Mouse (Mus musculus): ENCODE results near the gene Wwc2. TPM values are rescaled to one million over a fixed set of nuclear protein-coding genes. Genes with fewer than 3 reads are reported as not detected.
A peak's percentile ranks its signal among the peaks of the same experiment; 100 is the strongest.

Wwc2 gene
- total and polyA plus RNA-seq, 2 experiments from 2014 or later = 5.3 to 11.2 TPM

- Histone ChIP-seq H3K4me2 (ENCODE audit: low read depth, low read length) (0 out of 2 replicates have a peak overlapping the region, but pooled peaks have one; percentile 30), H3K27ac (no peak overlapping the region), H3K9ac (replicated peaks; ENCODE audit: low read length) (no peak overlapping the region), H3K4me1 (ENCODE audit: insufficient read depth, low read length) (no peaks in the 10 kb centered on the region; the same call in 1 of the 2 replicates), H3K27me3 (ENCODE audit: insufficient read depth, low read length) (no peaks in the 10 kb centered on the region), H3K36me3 (ENCODE audit: insufficient read depth, low read length) (no peaks in the 10 kb centered on the region), H3K9me3 (ENCODE audit: low read length) (no peaks in the 10 kb centered on the region), H3K4me3 (ENCODE audit: low read length) (no peak overlapping the region)
- ATAC-seq (no peak), DNase-seq (ENCODE audit: low spot score) (no peak)
- no peak for TF ChIP-seq CTCF (IDR thresholded peaks at IDR 0.05; ENCODE audit: low read depth)
Measured at GRCm38 (mm10) chr8:47985243-47985642, 5.5 kb downstream of the Wwc2 start.

- 81% methylated on average over 6 of the region's 6 CpGs for WGBS
- Histone ChIP-seq H3K4me2 (ENCODE audit: low read depth, low read length) (no peak overlapping the region), H3K36me3 (ENCODE audit: insufficient read depth, low read length) (no peaks in the 10 kb centered on the region), H3K4me1 (ENCODE audit: insufficient read depth, low read length) (no peaks in the 10 kb centered on the region), H3K27me3 (ENCODE audit: insufficient read depth, low read length) (no peaks in the 10 kb centered on the region), H3K4me3 (ENCODE audit: low read length) (no peak overlapping the region), H3K27ac (no peak overlapping the region), H3K9me3 (ENCODE audit: low read length) (no peaks in the 10 kb centered on the region), H3K9ac (replicated peaks; ENCODE audit: low read length) (no peak overlapping the region)
- ATAC-seq (no peak), DNase-seq (ENCODE audit: low spot score) (no peak)
- TF ChIP-seq CTCF (IDR thresholded peaks at IDR 0.05; ENCODE audit: low read depth) = no peak
Measured at GRCm38 (mm10) chr8:47981075-47981474, 9.6 kb downstream of the Wwc2 start.

GRCm38 (mm10) chr8:47979876-47980275, 10.8 kb downstream of the Wwc2 start:
- Histone ChIP-seq H3K27ac (no peak overlapping the region), H3K4me2 (ENCODE audit: low read depth, low read length) (no peak overlapping the region), H3K9ac (replicated peaks; ENCODE audit: low read length) (no peak overlapping the region), H3K36me3 (ENCODE audit: insufficient read depth, low read length) (no peaks in the 10 kb centered on the region), H3K4me3 (ENCODE audit: low read length) (no peak overlapping the region), H3K4me1 (ENCODE audit: insufficient read depth, low read length) (0 out of 2 replicates have a peak, but pooled peaks cover 5% of the 10 kb centered on the region), H3K9me3 (ENCODE audit: low read length) (no peaks in the 10 kb centered on the region), H3K27me3 (ENCODE audit: insufficient read depth, low read length) (no peaks in the 10 kb centered on the region)
- ATAC-seq (no peak), DNase-seq (ENCODE audit: low spot score) (no peak)
- TF ChIP-seq CTCF (IDR thresholded peaks at IDR 0.05; ENCODE audit: low read depth) = no peak
- whole genome bisulfite sequencing = 88% methylated on average over 8 of the region's 8 CpGs

GRCm38 (mm10) chr8:47978755-47979154, 12.0 kb downstream of the Wwc2 start:
- no peak overlapping the region for H3K27ac ChIP-seq
- no peak overlapping the region for H3K9ac ChIP-seq (replicated peaks; ENCODE audit: low read length)
- TF ChIP-seq CTCF (IDR thresholded peaks at IDR 0.05; ENCODE audit: low read depth) = peak; percentile 69
- WGBS = 80% methylated on average over 6 of the region's 6 CpGs
- DNase-seq (ENCODE audit: low spot score) (no peak), ATAC-seq (no peak)
- no peaks in the 10 kb centered on the region for H3K27me3 ChIP-seq (ENCODE audit: insufficient read depth, low read length)
- 0 out of 2 replicates have a peak, but pooled peaks cover 5% of the 10 kb centered on the region for H3K4me1 ChIP-seq (ENCODE audit: insufficient read depth, low read length)
- H3K4me3 ChIP-seq (ENCODE audit: low read length) = no peak overlapping the region
- no peaks in the 10 kb centered on the region for H3K9me3 ChIP-seq (ENCODE audit: low read length)
- no peaks in the 10 kb centered on the region for H3K36me3 ChIP-seq (ENCODE audit: insufficient read depth, low read length)
- H3K4me2 ChIP-seq (ENCODE audit: low read depth, low read length) = no peak overlapping the region

DNA sequence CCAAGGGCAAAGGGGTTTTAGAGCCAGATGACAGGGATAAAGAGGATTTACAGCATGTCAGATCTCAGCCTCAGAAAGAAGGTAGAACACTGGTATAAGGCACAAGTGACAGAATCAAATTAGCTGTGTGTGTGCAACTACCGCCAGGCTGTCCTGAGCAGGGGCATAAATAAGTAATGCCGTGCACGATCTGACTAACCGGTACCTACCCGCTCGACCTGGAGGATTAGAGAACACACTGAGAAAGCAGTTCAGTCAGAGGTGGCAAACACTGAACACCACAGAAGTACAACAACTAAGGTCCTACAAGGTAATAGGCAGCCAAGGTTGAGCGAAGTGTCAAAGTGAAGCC, 15.8 kb downstream of the Wwc2 start:
- no peak for DNase-seq (ENCODE audit: low spot score)
- H3K9me3 ChIP-seq (ENCODE audit: low read length) = no peaks in the 10 kb centered on the region
- 0 out of 2 replicates have a peak, but pooled peaks cover 5% of the 10 kb centered on the region for H3K4me1 ChIP-seq (ENCODE audit: insufficient read depth, low read length)
- ATAC-seq = peak; percentile 54
- 36% methylated on average over 7 of the region's 7 CpGs for WGBS
- no peak for TF ChIP-seq CTCF (IDR thresholded peaks at IDR 0.05; ENCODE audit: low read depth)
- H3K9ac ChIP-seq (replicated peaks; ENCODE audit: low read length) = peak overlapping the region; percentile 30
- H3K4me2 ChIP-seq (ENCODE audit: low read depth, low read length) = peak overlapping the region; percentile 71
- H3K27ac ChIP-seq = no peak overlapping the region; the same call in 1 of the 2 replicates
- no peaks in the 10 kb centered on the region for H3K27me3 ChIP-seq (ENCODE audit: insufficient read depth, low read length)
- peak overlapping the region; percentile 31 for H3K4me3 ChIP-seq (ENCODE audit: low read length)
- no peaks in the 10 kb centered on the region for H3K36me3 ChIP-seq (ENCODE audit: insufficient read depth, low read length)

DNA sequence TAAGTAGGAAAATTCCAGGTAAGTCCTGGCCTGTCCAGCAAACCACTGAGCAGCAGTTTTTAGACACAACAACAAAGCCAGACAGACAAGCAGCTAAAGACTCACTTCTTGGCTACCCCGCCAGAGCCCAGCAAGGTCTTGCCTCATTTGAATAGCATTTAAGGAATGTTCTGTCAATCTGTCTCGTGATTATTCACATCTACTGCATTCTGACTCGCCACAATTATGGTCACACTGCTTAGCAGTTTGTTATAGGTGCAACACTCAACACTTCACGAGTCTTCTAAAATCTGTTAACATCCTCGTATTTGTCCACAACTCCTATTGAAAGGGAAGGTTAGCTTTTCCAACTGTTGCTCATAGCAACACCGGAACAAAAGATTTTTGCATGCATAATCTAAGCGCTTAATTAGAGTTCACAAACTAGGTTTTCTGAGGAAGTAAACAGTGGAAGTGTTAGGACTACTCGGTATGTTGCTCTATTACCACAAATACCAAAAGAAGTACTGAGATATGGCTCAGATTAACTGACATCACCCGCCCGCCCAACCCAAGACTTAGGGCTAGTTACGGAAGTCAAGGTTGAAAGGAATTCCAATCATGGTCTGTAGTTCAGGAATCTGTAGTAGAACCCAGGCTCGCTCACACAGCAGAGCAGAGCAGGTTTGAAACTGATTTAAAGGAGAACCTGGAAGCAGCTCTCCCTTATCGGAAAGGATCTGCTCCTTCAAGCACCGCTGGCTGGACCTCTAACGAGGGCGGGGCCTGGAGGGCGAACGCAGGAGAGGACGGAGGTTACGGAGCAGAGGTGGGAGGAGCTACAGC, 16.4 kb downstream of the Wwc2 start:
- 10% methylated on average over 20 of the region's 20 CpGs for WGBS
- Histone ChIP-seq H3K27ac (no peak overlapping the region; the same call in 1 of the 2 replicates), H3K4me3 (ENCODE audit: low read length) (peak overlapping the region; percentile 31), H3K4me1 (ENCODE audit: insufficient read depth, low read length) (0 out of 2 replicates have a peak, but pooled peaks cover 5% of the 10 kb centered on the region), H3K36me3 (ENCODE audit: insufficient read depth, low read length) (no peaks in the 10 kb centered on the region), H3K27me3 (ENCODE audit: insufficient read depth, low read length) (no peaks in the 10 kb centered on the region), H3K4me2 (ENCODE audit: low read depth, low read length) (peak overlapping the region; percentile 71), H3K9me3 (ENCODE audit: low read length) (no peaks in the 10 kb centered on the region), H3K9ac (replicated peaks; ENCODE audit: low read length) (peak overlapping the region; percentile 30)
- no peak for TF ChIP-seq CTCF (IDR thresholded peaks at IDR 0.05; ENCODE audit: low read depth)
- ATAC-seq = peak; percentile 72
- DNase-seq (ENCODE audit: low spot score) = peak; percentile 36

- DNase-seq (ENCODE audit: low spot score) (no peak), ATAC-seq (no peak)
- no peaks in the 10 kb centered on the region for H3K27me3 ChIP-seq (ENCODE audit: insufficient read depth, low read length)
- TF ChIP-seq CTCF (IDR thresholded peaks at IDR 0.05; ENCODE audit: low read depth) = no peak
- 82% methylated on average over 2 of the region's 2 CpGs for WGBS
- no peak overlapping the region for H3K9ac ChIP-seq (replicated peaks; ENCODE audit: low read length)
- H3K4me2 ChIP-seq (ENCODE audit: low read depth, low read length) = no peak overlapping the region
- H3K4me1 ChIP-seq (ENCODE audit: insufficient read depth, low read length) = 0 out of 2 replicates have a peak, but pooled peaks cover 5% of the 10 kb centered on the region
- H3K9me3 ChIP-seq (ENCODE audit: low read length) = no peaks in the 10 kb centered on the region
- H3K27ac ChIP-seq = no peak overlapping the region
- no peak overlapping the region for H3K4me3 ChIP-seq (ENCODE audit: low read length)
- no peaks in the 10 kb centered on the region for H3K36me3 ChIP-seq (ENCODE audit: insufficient read depth, low read length)
Measured at GRCm38 (mm10) chr8:47971121-47971520, 19.6 kb downstream of the Wwc2 start.

Data from hindbrain, postnatal 0 days (tissue).